Mouse (Mus musculus) ovary, adult 18-20 months (tissue): ENCODE measurements around the gene Derl3.

Experiments used
- DNase-seq: peaks from one replicate; pipeline ENCODE4 v3.0.0; 2022; ENCODE audit warnings: low spot score, mixed read lengths

The Derl3 gene

GRCm38 (mm10) chr10:75941042-75941824 lies 48.0 kb downstream of the Derl3 start:
- no peak for DNase-seq

- no peak for DNase-seq
Observed at GRCm38 (mm10) chr10:75942736-75943477, 49.7 kb downstream of the Derl3 start, which contains the start of gene Vpreb3. Gene Vpreb3 (plus strand): TSS chr10:75943057.

- DNase-seq, result no peak
Observed at GRCm38 (mm10) chr10:75944066-75944772, 51.0 kb downstream of the Derl3 start.

DNA sequence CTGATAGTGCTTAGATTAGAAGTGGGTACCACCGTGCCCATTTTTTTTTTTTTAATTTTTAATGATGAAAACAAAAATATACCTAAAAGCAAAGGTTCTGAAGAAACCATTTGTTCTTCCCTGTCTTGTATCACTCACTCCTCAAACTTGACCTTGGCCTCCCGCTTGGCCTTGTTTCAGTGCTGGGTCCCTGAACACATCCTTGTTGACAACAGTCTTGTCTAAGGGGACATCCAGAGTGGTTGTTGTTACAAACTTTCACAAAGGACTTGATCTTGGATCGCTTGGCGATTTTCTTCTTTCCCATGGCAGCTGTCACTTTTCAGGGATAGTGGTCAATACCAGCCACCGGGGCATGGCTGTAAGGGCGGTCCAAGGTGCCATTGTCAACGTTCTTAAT lies 52.0 kb downstream of the Derl3 start:
- DNase-seq, result no peak
